Mouse (Mus musculus) forebrain, embryonic 11.5 days (tissue): ENCODE data around the gene Olfr519. TPM values are rescaled to one million over a fixed set of nuclear protein-coding genes. Genes with fewer than 3 reads are reported as not detected.

ENCODE experiments used
- ATAC-seq: fragments of 200-750 bp; cut with Nextera tagmentation; replicated peaks from 2 replicates; pipeline ENCODE4 v1.8.0; 2017; ENCODE audit warnings: moderate TSS enrichment; ENCODE audit not compliant: low FRiP score
- DNase-seq: peaks from one replicate; pipeline ENCODE4 v3.0.0-alpha.2; 2017; ENCODE audit warnings: low spot score
- H3K27ac ChIP-seq: fragments of 300-500 bp; sonication (generic); 2 replicates; pipeline ENCODE4 v1.5.1; 2014; ENCODE audit warnings: low read depth, low read length
- H3K27me3 ChIP-seq: fragments of 300-500 bp; sonication (generic); 2 replicates; pipeline ENCODE4 v1.6.1; 2014; ENCODE audit warnings: mild to moderate bottlenecking, low read length, mixed read lengths; ENCODE audit not compliant: control insufficient read depth, insufficient read depth
- H3K36me3 ChIP-seq: fragments of 300-500 bp; sonication (generic); 2 replicates; pipeline ENCODE4 v1.6.1; 2014; ENCODE audit warnings: mild to moderate bottlenecking, low read length, moderate library complexity, mixed read lengths; ENCODE audit not compliant: control insufficient read depth, insufficient read depth
- H3K4me1 ChIP-seq: fragments of 300-500 bp; sonication (generic); replicated peaks from 2 replicates; pipeline ENCODE4 v1.6.1; 2014; ENCODE audit warnings: low read length, mixed read lengths; ENCODE audit not compliant: control insufficient read depth, insufficient read depth
- H3K4me2 ChIP-seq: fragments of 300-500 bp; sonication (generic); 2 replicates; pipeline ENCODE4 v1.6.1; 2014; ENCODE audit warnings: low read depth, mild to moderate bottlenecking, low read length, moderate library complexity, mixed read lengths; ENCODE audit not compliant: severe bottlenecking
- H3K4me3 ChIP-seq: fragments of 300-500 bp; sonication (generic); 2 replicates; pipeline ENCODE4 v1.5.1; 2014; ENCODE audit warnings: low read depth, low read length
- H3K9ac ChIP-seq: fragments of 300-500 bp; sonication (generic); 2 replicates; pipeline ENCODE4 v1.6.1; 2014; ENCODE audit warnings: low read length
- H3K9me3 ChIP-seq: fragments of 300-500 bp; sonication (generic); 2 replicates; pipeline ENCODE4 v1.6.1; 2016; ENCODE audit warnings: low read length, mixed read lengths; ENCODE audit not compliant: control insufficient read depth
- WGBS: fragments of 180-500 bp; shearing (Covaris S2); extraction: QIAGEN DNeasy Blood & Tissue Kit; methylation state at CpG from one replicate; pipeline ENCODE4 v1.1.7; 2014; 5-methylcytosine and 5-hydroxymethylcytosine counted together
- polyA plus RNA-seq: library from polyadenylated mRNA; unstranded; fragments of >200 nt; fragmentation: Nextera tagmentation; extraction: Ambion mirVana; gene quantifications from 2 replicates; pipeline ENCODE4 v1.2.1, GENCODE M21; 2014

Olfr519 gene
- polyA plus RNA-seq = not detected in 2 replicates

DNA sequence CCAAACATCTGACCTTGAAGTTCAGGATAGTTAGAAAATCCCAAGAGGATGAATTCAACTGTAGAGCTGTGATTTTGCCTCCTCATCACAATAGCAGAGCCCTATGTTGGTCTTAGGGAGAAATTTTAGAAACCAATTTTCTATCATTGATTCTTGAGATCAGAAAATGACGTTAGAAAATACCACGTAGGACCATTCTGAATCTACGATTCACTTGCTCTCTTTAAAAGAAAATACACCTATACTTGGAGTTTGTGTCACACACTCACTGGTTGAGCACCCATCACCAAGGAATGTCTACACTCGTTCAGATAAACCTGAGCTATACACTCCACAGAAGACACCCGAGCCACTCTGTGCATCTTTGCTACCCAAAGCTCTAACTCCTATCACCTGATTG is at the start of gene Olfr519:
TSS of gene Olfr519 (minus strand) at position 101 of the 400 bp plus-strand sequence.
- no peak within 1 kb of the TSS for H3K4me2 ChIP-seq
- DNase-seq = no peak
- no peaks in the 10 kb centered on the region for H3K36me3 ChIP-seq
- H3K4me1 ChIP-seq = no peaks in the 10 kb centered on the region
- H3K9me3 ChIP-seq = no peaks in the 10 kb centered on the region
- ATAC-seq = no peak
- H3K4me3 ChIP-seq = no peak within 1 kb of the TSS
- WGBS = 90% methylated on average over 5 of the region's 5 CpGs
- H3K9ac ChIP-seq = no peak within 1 kb of the TSS
- no peak within 1 kb of the TSS for H3K27ac ChIP-seq
- no peaks in the 10 kb centered on the region for H3K27me3 ChIP-seq

DNA sequence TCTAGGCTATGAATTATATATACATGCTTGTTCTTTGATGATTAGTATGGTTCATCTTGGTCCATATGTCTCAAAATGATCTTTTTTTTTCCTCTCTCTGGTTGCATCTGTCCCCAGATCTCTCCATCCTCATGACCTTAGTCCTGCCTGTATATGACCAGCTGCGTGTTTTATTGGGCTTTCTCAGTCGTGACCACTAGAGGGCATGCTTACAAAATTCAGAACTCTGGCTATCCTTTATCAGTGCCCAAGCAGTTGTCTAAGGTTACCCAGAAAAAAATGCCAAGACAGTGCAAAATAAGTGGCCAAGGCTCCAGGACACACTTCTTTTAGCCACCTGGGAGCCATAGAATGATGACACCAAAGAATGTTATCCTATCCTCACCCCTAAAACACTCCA is 49.8 kb upstream of the Olfr519 start:
- Histone ChIP-seq H3K36me3 (peaks cover 19% of the 10 kb centered on the region), H3K27ac (no peak overlapping the region), H3K9me3 (no peaks in the 10 kb centered on the region), H3K4me2 (no peak overlapping the region), H3K4me1 (no peaks in the 10 kb centered on the region), H3K4me3 (no peak overlapping the region), H3K9ac (no peak overlapping the region), H3K27me3 (no peaks in the 10 kb centered on the region)
- ATAC-seq (peak; percentile 69), DNase-seq (peak; percentile 70)
- 10% methylated on average over 2 of the region's 2 CpGs for WGBS

DNA sequence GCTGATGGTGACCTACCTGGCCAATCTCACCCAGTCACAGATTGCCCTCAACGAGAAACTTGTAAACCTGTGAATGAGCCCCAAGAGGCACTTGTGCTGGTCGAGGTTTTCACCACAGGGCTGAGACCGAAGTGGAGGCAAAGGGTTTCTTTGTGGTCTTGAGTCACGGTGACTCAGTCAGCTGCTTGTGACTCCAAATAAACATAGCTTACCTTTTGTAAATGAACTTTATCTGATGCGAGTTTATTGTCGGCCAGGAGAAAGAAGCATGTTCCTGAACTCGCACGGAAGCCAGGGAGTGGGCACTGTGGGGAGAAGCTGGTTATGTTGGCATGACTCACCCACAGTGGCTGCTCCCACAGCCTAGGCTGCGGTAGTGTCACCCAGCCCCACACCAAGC is 47.2 kb upstream of the Olfr519 start:
- ATAC-seq = no peak
- Histone ChIP-seq H3K4me1 (no peaks in the 10 kb centered on the region), H3K4me3 (no peak overlapping the region), H3K4me2 (no peak overlapping the region), H3K9me3 (no peaks in the 10 kb centered on the region), H3K36me3 (peaks cover 24% of the 10 kb centered on the region), H3K27ac (no peak overlapping the region), H3K27me3 (no peaks in the 10 kb centered on the region), H3K9ac (no peak overlapping the region)
- WGBS = 93% methylated on average over 9 of the region's 9 CpGs
- DNase-seq = no peak

DNA sequence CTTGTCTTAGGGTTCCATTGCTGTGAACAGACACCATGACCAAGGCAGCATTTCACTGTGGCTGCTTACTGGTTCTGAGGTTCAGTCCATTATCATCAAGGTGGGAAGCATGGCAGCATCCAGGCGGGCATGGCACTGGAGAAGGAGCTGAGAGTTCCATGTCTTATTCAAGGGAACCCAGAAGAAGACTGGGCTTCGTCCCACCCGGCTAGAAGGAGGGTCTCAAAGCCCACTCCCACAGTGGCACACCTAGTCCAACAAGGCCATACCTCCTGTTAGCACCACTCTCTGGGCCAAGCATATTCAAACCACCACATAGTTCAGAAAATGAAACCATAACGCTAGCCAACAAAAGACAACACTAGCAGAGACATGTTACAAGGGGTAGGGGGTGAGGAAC is 42.4 kb upstream of the Olfr519 start:
- Histone ChIP-seq H3K4me2 (no peak overlapping the region), H3K27me3 (no peaks in the 10 kb centered on the region), H3K4me1 (peaks cover 8% of the 10 kb centered on the region), H3K27ac (no peak overlapping the region), H3K36me3 (peaks cover 21% of the 10 kb centered on the region), H3K9me3 (no peaks in the 10 kb centered on the region), H3K4me3 (no peak overlapping the region), H3K9ac (no peak overlapping the region)
- DNase-seq = no peak
- no peak for ATAC-seq
- 94% methylated on average over 4 of the region's 4 CpGs for WGBS

DNA sequence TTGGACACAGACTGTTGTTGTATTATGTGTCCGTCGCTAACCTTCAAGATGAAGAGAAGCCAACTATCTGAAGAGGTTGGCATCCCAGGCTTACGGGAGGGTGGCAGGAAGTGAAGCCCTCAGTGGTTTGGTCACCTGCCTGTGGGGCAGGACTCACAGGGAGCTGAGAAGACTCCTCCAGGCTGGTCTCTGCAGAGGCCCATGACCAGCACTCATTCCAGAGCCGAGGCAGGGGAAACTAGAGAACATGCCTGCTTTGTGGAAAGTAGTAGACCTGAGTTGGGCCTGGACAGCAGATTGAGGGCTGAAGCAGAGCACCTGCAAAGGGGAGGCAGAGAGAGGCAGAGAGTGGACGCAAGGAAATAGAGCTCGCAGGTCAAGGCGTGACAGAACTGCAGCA is 41.2 kb upstream of the Olfr519 start:
- DNase-seq (no peak), ATAC-seq (no peak)
- H3K4me2 ChIP-seq = peak overlapping the region; percentile 87
- H3K27ac ChIP-seq = no peak overlapping the region
- 87% methylated on average over 7 of the region's 7 CpGs for WGBS
- peaks cover 8% of the 10 kb centered on the region for H3K4me1 ChIP-seq
- H3K4me3 ChIP-seq = peak overlapping the region; percentile 98
- no peaks in the 10 kb centered on the region for H3K9me3 ChIP-seq
- H3K27me3 ChIP-seq = no peaks in the 10 kb centered on the region
- H3K9ac ChIP-seq = peak overlapping the region; percentile 96
- H3K36me3 ChIP-seq = peaks cover 13% of the 10 kb centered on the region; the same call in 1 of the 2 replicates

DNA sequence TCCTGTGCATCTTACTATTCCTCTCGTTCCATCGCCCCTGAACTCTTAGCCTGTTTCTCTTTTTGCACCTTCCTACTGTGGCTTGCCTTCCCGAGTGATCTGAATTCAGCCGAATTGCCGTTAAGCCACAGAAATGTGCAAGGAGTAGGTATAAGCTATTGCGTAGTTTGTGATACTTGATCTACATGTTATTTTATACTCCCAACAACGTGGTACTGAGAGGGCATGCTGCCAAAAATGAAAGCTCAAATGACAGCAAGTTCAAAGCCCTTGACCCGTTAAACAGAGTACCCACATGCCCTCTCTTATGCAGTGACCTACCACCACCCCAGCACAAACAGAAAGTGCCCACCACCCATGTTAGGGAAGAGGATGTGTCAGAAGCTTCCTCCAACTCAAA is 40.6 kb upstream of the Olfr519 start:
- Histone ChIP-seq H3K9me3 (no peaks in the 10 kb centered on the region), H3K36me3 (peaks cover 9% of the 10 kb centered on the region; the same call in 1 of the 2 replicates), H3K27me3 (no peaks in the 10 kb centered on the region), H3K9ac (peak overlapping the region; percentile 96), H3K4me3 (peak overlapping the region; percentile 98), H3K4me2 (peak overlapping the region; percentile 87), H3K4me1 (peaks cover 8% of the 10 kb centered on the region), H3K27ac (no peak overlapping the region)
- ATAC-seq (no peak), DNase-seq (no peak)
- WGBS = 6% methylated on average over 8 of the region's 8 CpGs

DNA sequence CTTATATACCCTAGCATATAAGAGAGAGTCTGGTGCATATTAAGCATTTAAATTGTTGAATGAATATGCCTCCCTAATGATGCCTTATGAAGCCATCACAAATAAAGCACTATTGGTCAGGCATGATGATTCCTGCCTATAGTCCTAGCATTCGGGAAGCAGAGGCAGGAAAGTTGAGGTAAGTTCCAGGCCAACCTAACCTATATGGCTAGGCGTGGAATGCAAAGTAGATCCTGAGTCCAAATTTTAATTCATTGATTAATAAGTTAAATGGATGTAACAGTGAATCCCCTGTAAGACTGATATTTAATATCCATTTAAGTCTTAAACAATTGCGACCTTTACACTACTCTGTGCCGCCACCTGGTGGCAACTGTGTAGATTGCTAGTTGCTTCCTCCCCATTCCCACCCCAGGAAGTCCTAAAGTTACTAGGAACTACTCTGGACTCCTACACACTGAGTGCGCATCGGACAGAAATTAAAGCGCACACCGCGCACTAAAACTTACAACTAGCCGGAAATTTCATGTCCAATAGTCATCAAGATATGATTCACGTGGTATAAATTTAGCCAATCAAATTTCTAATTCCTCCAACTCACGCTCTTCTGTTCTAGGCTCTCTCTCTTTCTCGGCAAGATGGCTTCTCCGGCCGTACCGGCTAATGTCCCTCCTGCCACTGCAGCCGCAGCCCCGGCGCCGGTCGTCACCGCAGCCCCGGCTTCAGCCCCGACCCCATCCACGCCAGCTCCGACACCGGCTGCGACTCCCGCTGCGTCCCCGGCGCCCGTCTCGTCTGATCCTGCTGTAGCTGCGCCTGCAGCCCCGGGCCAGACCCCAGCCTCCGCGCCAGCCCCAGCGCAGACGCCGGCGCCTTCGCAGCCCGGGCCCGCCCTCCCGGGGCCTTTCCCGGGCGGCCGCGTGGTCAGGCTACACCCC is 39.8 kb upstream of the Olfr519 start, which contains the start of gene Eif3f:
TSS of gene Eif3f (plus strand) at position 624 of the 938 bp plus-strand sequence.
- H3K9me3 ChIP-seq = no peaks in the 10 kb centered on the region
- H3K27ac ChIP-seq = peak within 1 kb of the TSS; percentile 70; the same call in 1 of the 2 replicates
- H3K4me1 ChIP-seq = peaks cover 8% of the 10 kb centered on the region
- H3K4me3 ChIP-seq = peak within 1 kb of the TSS; percentile 98
- peak; percentile 94 for DNase-seq
- peak; percentile 96 for ATAC-seq
- peak within 1 kb of the TSS; percentile 87 for H3K4me2 ChIP-seq
- H3K36me3 ChIP-seq = peaks cover 6% of the 10 kb centered on the region; the same call in 1 of the 2 replicates
- H3K9ac ChIP-seq = peak within 1 kb of the TSS; percentile 96
- H3K27me3 ChIP-seq = no peaks in the 10 kb centered on the region
- 2% methylated on average over 50 of the region's 50 CpGs for WGBS

DNA sequence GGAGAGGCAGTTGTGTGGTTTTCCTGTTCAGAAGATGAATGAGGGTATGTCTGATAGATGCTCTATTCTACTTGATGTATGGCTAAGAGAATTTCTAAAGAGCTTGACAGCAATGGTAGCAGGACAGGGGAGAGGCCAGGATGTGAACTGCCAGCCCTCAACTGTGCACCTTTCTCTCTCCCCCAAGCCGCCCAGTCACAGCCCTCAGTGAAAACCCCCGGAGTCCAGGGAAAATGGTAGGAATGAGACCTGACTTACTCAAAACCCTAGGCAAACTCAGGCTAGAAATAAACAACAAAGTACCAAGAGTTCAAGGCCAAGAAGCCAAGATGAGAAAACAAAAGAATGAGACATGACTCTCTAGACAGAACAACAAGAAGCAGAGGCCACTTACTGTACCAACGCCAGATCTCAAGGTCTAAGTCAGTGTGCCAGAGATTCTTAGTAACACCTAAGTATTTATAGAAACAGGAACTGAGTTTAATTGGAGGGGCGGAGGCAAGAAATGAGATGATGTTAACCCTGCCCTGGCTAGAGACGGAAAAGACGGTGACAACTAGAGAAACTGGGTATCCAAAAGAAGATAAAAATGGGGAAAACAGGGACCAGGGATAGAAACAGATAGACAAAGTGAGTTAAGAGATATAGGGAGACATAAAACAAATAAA is 35.6 kb upstream of the Olfr519 start, which contains the start of gene Nlrp10:
TSS of gene Nlrp10 (minus strand) at position 453 of the 668 bp plus-strand sequence.
- no peaks in the 10 kb centered on the region for H3K9me3 ChIP-seq
- H3K27me3 ChIP-seq = no peaks in the 10 kb centered on the region
- DNase-seq (no peak), ATAC-seq (no peak)
- H3K4me3 ChIP-seq = no peak within 1 kb of the TSS
- WGBS = 87% methylated on average over 6 of the region's 6 CpGs
- H3K36me3 ChIP-seq = no peaks in the 10 kb centered on the region
- no peaks in the 10 kb centered on the region for H3K4me1 ChIP-seq
- no peak within 1 kb of the TSS for H3K4me2 ChIP-seq
- H3K9ac ChIP-seq = no peak within 1 kb of the TSS
- no peak within 1 kb of the TSS for H3K27ac ChIP-seq
